Comparison of ENCODE assay signal across 11 mouse cellular contexts in the genomic region with DNA sequence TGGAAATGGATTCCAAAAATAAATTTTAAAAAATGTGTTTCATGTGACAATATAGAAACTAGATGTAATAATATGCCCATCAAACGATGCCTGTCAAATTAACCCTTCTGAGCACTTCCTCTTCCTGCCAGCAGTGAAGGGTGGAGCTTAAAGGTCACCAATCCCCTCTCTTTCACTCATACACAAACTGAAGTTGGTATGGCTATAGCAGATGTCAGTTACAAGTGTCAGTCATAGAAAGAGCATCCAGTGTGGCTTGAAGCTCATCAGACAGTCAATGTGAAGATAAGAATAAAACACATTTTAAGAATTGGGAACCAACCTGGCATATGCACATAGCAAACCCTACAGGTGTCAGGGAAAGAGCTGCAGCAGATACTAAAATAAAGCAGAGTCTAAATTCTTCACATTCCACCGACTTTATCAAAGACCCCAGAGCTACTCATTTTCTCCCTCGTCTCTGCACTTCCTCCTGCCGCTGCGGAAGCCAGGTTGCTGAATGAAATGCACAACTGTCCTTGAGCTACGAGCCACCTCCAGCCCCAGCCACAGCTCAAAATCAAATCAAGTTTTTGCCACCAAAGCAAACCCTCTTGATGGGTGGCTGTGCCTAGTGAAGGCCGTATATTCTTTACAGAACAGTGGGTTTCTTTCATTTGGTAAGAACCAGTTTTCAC.
"Had no signal": no experiment of that assay in that cellular context is flagged by ENCODE, and none has a peak within 500 bp of the region (broad histone marks: within the 10 kb centered on the region; RNA-seq: fewer than 3 reads in every experiment).

No protein-coding gene starts in this region.

- H3K4me3 ChIP-seq: limb, embryonic 12.5 days; lung, embryonic 15.5 days; midbrain, embryonic 13.5 days; myocyte; neural tube, embryonic 15.5 days had no signal

- H3K4me2 ChIP-seq: limb, embryonic 12.5 days; lung, embryonic 15.5 days; midbrain, embryonic 13.5 days; neural tube, embryonic 15.5 days had no signal

- H3K9ac ChIP-seq: limb, embryonic 12.5 days; lung, embryonic 15.5 days; midbrain, embryonic 13.5 days; neural tube, embryonic 15.5 days had no signal

- DNase-seq: kidney, adult 2 months; kidney, postnatal 25 days; right cerebral cortex, adult 18-20 months; thymus, adult 2 months; thymus, postnatal 36 days had no signal

- H3K27ac ChIP-seq: limb, embryonic 12.5 days; lung, embryonic 15.5 days; midbrain, embryonic 13.5 days; neural tube, embryonic 15.5 days had no signal

- H3K9me3 ChIP-seq: limb, embryonic 12.5 days; lung, embryonic 15.5 days; midbrain, embryonic 13.5 days; neural tube, embryonic 15.5 days had no signal

- H3K36me3 ChIP-seq: limb, embryonic 12.5 days; lung, embryonic 15.5 days; midbrain, embryonic 13.5 days; neural tube, embryonic 15.5 days had no signal

- ATAC-seq: inflammation-experienced regulatory T-cells, adult 6 months had no signal

- H3K27me3 ChIP-seq: lung, embryonic 15.5 days; midbrain, embryonic 13.5 days; neural tube, embryonic 15.5 days had no signal
